Mouse (Mus musculus) ES-E14 (cell line): ENCODE results near the gene Eif4e. TPM values are rescaled to one million over a fixed set of nuclear protein-coding genes. Genes with fewer than 3 reads are reported as not detected.

Source experiments
- DNase-seq: peaks from one replicate; pipeline ENCODE4 v3.0.0-alpha.2; 2013; ENCODE audit warnings: low read depth, low spot score
- H3K27ac ChIP-seq: 2 replicates; pipeline ENCODE4 v1.5.1; 2012; ENCODE audit warnings: low read depth, mild to moderate bottlenecking, low read length, moderate library complexity, mixed read lengths; ENCODE audit not compliant: poor library complexity, insufficient read depth, severe bottlenecking
- H3K36me3 ChIP-seq: 2 replicates; pipeline ENCODE4 v1.6.1; 2012; ENCODE audit warnings: mild to moderate bottlenecking, low read length, moderate library complexity, mixed read lengths; ENCODE audit not compliant: control insufficient read depth, poor library complexity, insufficient read depth, severe bottlenecking
- H3K4me1 ChIP-seq, 2 experiments: fragments of 150-350 bp in 1 of 2; sonication (generic) in 1 of 2; 2 replicates each; pipeline ENCODE4 v1.6.1; 2012; ENCODE audit warnings: low read length in 2 of 2, mild to moderate bottlenecking in 1 of 2, mixed read lengths in 1 of 2; ENCODE audit not compliant: control insufficient read depth in 2 of 2, insufficient read depth in 2 of 2, poor library complexity in 1 of 2
- H3K4me3 ChIP-seq, 2 experiments: fragments of 150-350 bp in 1 of 2; sonication (generic) in 1 of 2; 2 replicates each; pipeline ENCODE4 v1.5.1; 2012; ENCODE audit warnings: low read length in 2 of 2, low read depth in 1 of 2, mild to moderate bottlenecking in 1 of 2, mixed read lengths in 1 of 2; ENCODE audit not compliant: insufficient read depth in 1 of 2, poor library complexity in 1 of 2, severe bottlenecking in 1 of 2
- H3K9ac ChIP-seq: 2 replicates; pipeline ENCODE4 v1.6.1; 2012; ENCODE audit warnings: low read depth, mild to moderate bottlenecking, low read length, mixed read lengths; ENCODE audit not compliant: poor library complexity, insufficient read depth, severe bottlenecking
- H3K9me3 ChIP-seq: fragments of 150-350 bp; sonication (generic); 2 replicates; pipeline ENCODE4 v1.6.1; 2012; ENCODE audit warnings: low read depth, mild to moderate bottlenecking, low read length; ENCODE audit not compliant: control insufficient read depth, insufficient read depth
- CHD2 ChIP-seq: IDR thresholded peaks from 2 replicates; pipeline ENCODE4 v1.6.1; 2014; ENCODE audit warnings: mild to moderate bottlenecking, low read depth, low read length, inconsistent platforms
- HCFC1 ChIP-seq: IDR thresholded peaks from 2 replicates; pipeline ENCODE4 v1.6.1; 2012; ENCODE audit warnings: low read length, inconsistent platforms, borderline replicate concordance; ENCODE audit not compliant: insufficient read depth
- MAFK ChIP-seq: IDR thresholded peaks from 2 replicates; pipeline ENCODE4 v1.6.1; 2014; ENCODE audit warnings: mild to moderate bottlenecking, low read depth, low read length, inconsistent platforms; ENCODE audit not compliant: insufficient read depth
- ZC3H11A ChIP-seq: IDR thresholded peaks from 2 replicates; pipeline ENCODE4 v1.6.1; 2012; ENCODE audit warnings: low read depth, mild to moderate bottlenecking, inconsistent platforms, low read length, borderline replicate concordance
- ZNF384 ChIP-seq: IDR thresholded peaks from 2 replicates; pipeline ENCODE4 v1.6.1; 2012; ENCODE audit warnings: low read depth, low read length, inconsistent platforms
- in situ Hi-C, 2 experiments: fragments of 600-800 bp; cut with MboI; formaldehyde crosslinking; loops; one replicate each; pipeline ENCODE4 v1.15.1; 2025; ENCODE audit warnings: low sequenced_read_pairs in 2 of 2, inconsistent platforms in 1 of 2; ENCODE audit not compliant: unreplicated experiment in 2 of 2
- total RNA-seq: library from RNA; depleted of rRNA; stranded (reverse); fragments of 300-350 nt; gene quantifications from 2 replicates; pipeline ENCODE4 v1.2.3, GENCODE M21; 2012

Gene Eif4e
- total RNA-seq, 1 experiment, result 235 TPM

- TF ChIP-seq MAFK (no peak), CHD2 (no peak), ZNF384 (no peak), ZC3H11A (no peak), HCFC1 (no peak)
- H3K4me1 ChIP-seq, result peaks cover 0 to 6% of the 10 kb centered on the region in 2 experiments; a peak in 1 of 4 replicates
- no peak overlapping the region for H3K4me3 ChIP-seq
- H3K36me3 ChIP-seq, result no peaks in the 10 kb centered on the region
- in situ Hi-C loops, result no loop called here
- DNase-seq, result no peak
- no peak overlapping the region; the same call in 1 of the 2 replicates for H3K9ac ChIP-seq
- no peak overlapping the region for H3K27ac ChIP-seq
- H3K9me3 ChIP-seq, result no peaks in the 10 kb centered on the region
Measured at GRCm38 (mm10) chr3:138578867-138579266, 52.9 kb downstream of the Eif4e start.

- Histone ChIP-seq H3K9ac (no peak overlapping the region), H3K36me3 (no peaks in the 10 kb centered on the region), H3K27ac (no peak overlapping the region), H3K4me1 (no peaks in the 10 kb centered on the region), H3K9me3 (no peaks in the 10 kb centered on the region), H3K4me3 (no peak overlapping the region)
- DNase-seq, result no peak
- no peak for TF ChIP-seq MAFK
- TF ChIP-seq ZNF384, result no peak
- no peak for TF ChIP-seq HCFC1
- no peak for TF ChIP-seq CHD2
- TF ChIP-seq ZC3H11A, result no peak
- in situ Hi-C loops, result no loop called here
Measured at GRCm38 (mm10) chr3:138586213-138586612, 60.2 kb downstream of the Eif4e start.

DNA sequence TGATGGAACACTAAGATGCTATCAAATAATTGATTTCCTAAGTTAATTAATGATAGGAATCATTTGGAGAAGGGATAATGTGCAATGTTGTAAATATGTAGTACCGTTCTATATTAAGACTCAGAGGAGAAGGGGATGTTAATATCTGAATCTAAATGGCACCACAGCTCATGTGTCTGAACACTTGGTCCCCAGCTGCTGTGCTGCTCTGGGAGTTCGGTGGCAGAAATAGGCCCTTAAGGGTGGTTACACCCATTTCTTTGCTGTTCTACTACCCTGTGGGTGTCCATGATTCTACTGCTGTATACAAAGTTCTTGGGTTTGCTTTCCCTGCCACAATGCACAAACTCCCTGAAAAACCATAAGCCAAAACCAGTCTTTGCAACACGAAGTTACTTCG, 61.2 kb downstream of the Eif4e start:
- H3K27ac ChIP-seq, result no peak overlapping the region
- no peak overlapping the region for H3K9ac ChIP-seq
- no peaks in the 10 kb centered on the region for H3K36me3 ChIP-seq
- no peak overlapping the region for H3K4me3 ChIP-seq
- in situ Hi-C loops, result no loop called here
- no peaks in the 10 kb centered on the region for H3K4me1 ChIP-seq
- no peaks in the 10 kb centered on the region for H3K9me3 ChIP-seq
- TF ChIP-seq ZNF384, result no peak
- TF ChIP-seq CHD2, result no peak
- no peak for TF ChIP-seq MAFK
- no peak for TF ChIP-seq ZC3H11A
- no peak for TF ChIP-seq HCFC1
- no peak for DNase-seq

GRCm38 (mm10) chr3:138588001-138588400, 62.0 kb downstream of the Eif4e start:
- H3K9ac ChIP-seq, result no peak overlapping the region
- no peak overlapping the region for H3K4me3 ChIP-seq
- H3K36me3 ChIP-seq, result no peaks in the 10 kb centered on the region
- DNase-seq, result no peak
- H3K4me1 ChIP-seq, result no peaks in the 10 kb centered on the region
- in situ Hi-C loops, result no loop called here
- TF ChIP-seq ZC3H11A (no peak), CHD2 (no peak), HCFC1 (no peak), ZNF384 (no peak), MAFK (no peak)
- H3K9me3 ChIP-seq, result no peaks in the 10 kb centered on the region
- no peak overlapping the region for H3K27ac ChIP-seq

DNA sequence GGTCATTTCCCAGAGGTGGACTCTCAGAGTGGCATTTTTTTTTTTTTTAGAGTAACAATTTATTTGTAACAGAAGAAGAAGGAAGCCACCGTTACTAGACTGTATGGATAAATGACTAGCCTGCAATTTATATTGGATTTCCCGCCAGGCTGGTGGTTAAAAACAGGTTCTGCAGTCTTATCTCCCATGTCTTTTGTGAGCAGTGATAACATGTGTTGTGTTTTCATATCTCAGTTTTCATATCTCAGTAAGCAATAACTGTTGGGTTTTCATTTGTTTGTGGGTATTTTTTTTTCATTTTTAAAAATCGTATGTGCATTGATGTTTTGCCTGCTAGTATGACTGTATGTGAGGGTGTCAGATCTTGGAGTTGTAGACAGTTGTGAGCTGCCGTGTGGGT, 65.0 kb downstream of the Eif4e start:
- no peaks in the 10 kb centered on the region for H3K4me1 ChIP-seq
- in situ Hi-C loops, result no loop called here
- no peak overlapping the region for H3K4me3 ChIP-seq
- no peak overlapping the region for H3K27ac ChIP-seq
- TF ChIP-seq ZNF384 (no peak), ZC3H11A (no peak), HCFC1 (no peak)
- no peak overlapping the region for H3K9ac ChIP-seq
- no peak for DNase-seq
- no peaks in the 10 kb centered on the region for H3K36me3 ChIP-seq
- H3K9me3 ChIP-seq, result no peaks in the 10 kb centered on the region
